ENCODE assay signal across 17 mouse cellular contexts in genomic region chr11:112953491-112953890, GRCm38 (mm10).
A peak's percentile ranks its signal among the peaks of the same experiment; 100 is the strongest.
DNase-seq lines count a peak whose midpoint lies in the region; ATAC-seq and TF ChIP-seq lines count a peak whose summit lies in the region.
"Had no signal": no experiment of that assay in that cellular context is flagged by ENCODE, and none has a peak within 500 bp of the region (broad histone marks: within the 10 kb centered on the region; RNA-seq: fewer than 3 reads in every experiment).

No protein-coding gene starts in this region.

- peaks cover 7% of the 10 kb centered on the region; the same call in 1 of the 2 replicates for H3K4me1 ChIP-seq in kidney, embryonic 15.5 days
- H3K4me1 ChIP-seq in midbrain, postnatal 0 days (ENCODE audit: insufficient read depth, low read length) = no peaks in the 10 kb centered on the region
- H3K4me1 ChIP-seq in midbrain, embryonic 16.5 days (ENCODE audit: control insufficient read depth, insufficient read depth, low read length) = no peaks in the 10 kb centered on the region
- no peaks in the 10 kb centered on the region for H3K4me1 ChIP-seq in intestine, embryonic 16.5 days (ENCODE audit: control insufficient read depth, insufficient read depth, low read length)

- no peaks in the 10 kb centered on the region for H3K36me3 ChIP-seq in kidney, embryonic 15.5 days
- no peaks in the 10 kb centered on the region for H3K36me3 ChIP-seq in midbrain, postnatal 0 days (ENCODE audit: insufficient read depth, low read length)
- H3K36me3 ChIP-seq in midbrain, embryonic 16.5 days (ENCODE audit: control insufficient read depth, insufficient read depth, low read length) = no peaks in the 10 kb centered on the region
- H3K36me3 ChIP-seq in intestine, embryonic 16.5 days (ENCODE audit: control insufficient read depth, insufficient read depth, low read length) = no peaks in the 10 kb centered on the region
- H3K36me3 ChIP-seq: heart, embryonic 12.5 days had no signal

- DNase-seq in cerebellum, postnatal 10 days = peak; percentile 42 to 66
- DNase-seq in cerebellum, adult 18-20 months = no peak
- DNase-seq in kidney, postnatal 4 days = peak; percentile 19 to 31
- peak; percentile 42 for DNase-seq in midbrain, postnatal 0 days (ENCODE audit: low spot score)
- DNase-seq: adrenal gland, adult 8-10 months; cerebellum, adult 9-10 months; heart, postnatal 36 days; kidney, adult 8-10 months; layer of hippocampus, postnatal 36 days; thymus, postnatal 25 days had no signal

- no peak overlapping the region for H3K9ac ChIP-seq in kidney, embryonic 15.5 days
- no peak overlapping the region for H3K9ac ChIP-seq in midbrain, postnatal 0 days (replicated peaks; ENCODE audit: low read length, poor library complexity, severe bottlenecking)
- no peak overlapping the region for H3K9ac ChIP-seq in midbrain, embryonic 16.5 days (ENCODE audit: low read depth, low read length)
- no peak overlapping the region for H3K9ac ChIP-seq in intestine, embryonic 16.5 days (ENCODE audit: low read depth, low read length)
- H3K9ac ChIP-seq: heart, embryonic 12.5 days; liver, embryonic 14.5 days had no signal

- H3K27ac ChIP-seq in kidney, embryonic 15.5 days = no peak overlapping the region
- no peak overlapping the region for H3K27ac ChIP-seq in midbrain, postnatal 0 days (ENCODE audit: low read depth, low read length)
- H3K27ac ChIP-seq in midbrain, embryonic 16.5 days (ENCODE audit: low read length) = no peak overlapping the region
- H3K27ac ChIP-seq in intestine, embryonic 16.5 days (ENCODE audit: low read length) = no peak overlapping the region
- H3K27ac ChIP-seq: liver, embryonic 14.5 days had no signal

- ATAC-seq in kidney, embryonic 15.5 days (replicated peaks; ENCODE audit: low FRiP score) = no peak
- no peak for ATAC-seq in midbrain, postnatal 0 days (ENCODE audit: low FRiP score)
- no peak for ATAC-seq in midbrain, embryonic 16.5 days
- ATAC-seq in intestine, embryonic 16.5 days = no peak
- ATAC-seq: forebrain, embryonic 16.5 days had no signal

- WGBS in kidney, embryonic 15.5 days = 32% methylated on average over 4 of the region's 4 CpGs
- WGBS in midbrain, postnatal 0 days = 45% methylated on average over 4 of the region's 4 CpGs
- 52% methylated on average over 4 of the region's 4 CpGs for WGBS in midbrain, embryonic 16.5 days
- 52% methylated on average over 4 of the region's 4 CpGs for WGBS in intestine, embryonic 16.5 days

- no peaks in the 10 kb centered on the region for H3K27me3 ChIP-seq in kidney, embryonic 15.5 days
- H3K27me3 ChIP-seq in midbrain, postnatal 0 days (ENCODE audit: insufficient read depth, low read length) = no peaks in the 10 kb centered on the region
- no peaks in the 10 kb centered on the region for H3K27me3 ChIP-seq in midbrain, embryonic 16.5 days (ENCODE audit: control insufficient read depth, insufficient read depth, low read depth, low read length)
- no peaks in the 10 kb centered on the region for H3K27me3 ChIP-seq in intestine, embryonic 16.5 days (replicated peaks; ENCODE audit: control insufficient read depth, insufficient read depth, low read length)
- H3K27me3 ChIP-seq: CH12.LX had no signal

- no peaks in the 10 kb centered on the region for H3K9me3 ChIP-seq in kidney, embryonic 15.5 days (replicated peaks)
- no peaks in the 10 kb centered on the region for H3K9me3 ChIP-seq in midbrain, postnatal 0 days (ENCODE audit: low read length)
- no peaks in the 10 kb centered on the region for H3K9me3 ChIP-seq in midbrain, embryonic 16.5 days (replicated peaks; ENCODE audit: control insufficient read depth, low read length, poor library complexity, severe bottlenecking)
- no peaks in the 10 kb centered on the region for H3K9me3 ChIP-seq in intestine, embryonic 16.5 days (ENCODE audit: control insufficient read depth, low read length)
- H3K9me3 ChIP-seq: heart, embryonic 12.5 days had no signal

- H3K4me3 ChIP-seq in kidney, embryonic 15.5 days (replicated peaks) = no peak overlapping the region
- H3K4me3 ChIP-seq in midbrain, postnatal 0 days (ENCODE audit: low read depth, low read length) = no peak overlapping the region
- no peak overlapping the region for H3K4me3 ChIP-seq in midbrain, embryonic 16.5 days (ENCODE audit: low read depth, low read length)
- no peak overlapping the region for H3K4me3 ChIP-seq in intestine, embryonic 16.5 days (ENCODE audit: low read length)
- H3K4me3 ChIP-seq: heart, embryonic 12.5 days had no signal

- H3K4me2 ChIP-seq in kidney, embryonic 15.5 days = no peak overlapping the region
- no peak overlapping the region for H3K4me2 ChIP-seq in midbrain, postnatal 0 days (ENCODE audit: low read depth, low read length, poor library complexity, severe bottlenecking)
- H3K4me2 ChIP-seq in midbrain, embryonic 16.5 days (ENCODE audit: low read length) = no peak overlapping the region
- H3K4me2 ChIP-seq in intestine, embryonic 16.5 days (ENCODE audit: low read depth, low read length) = no peak overlapping the region
- H3K4me2 ChIP-seq: heart, embryonic 12.5 days had no signal

- TF ChIP-seq CTCF in midbrain, postnatal 0 days (IDR thresholded peaks at IDR 0.05) = no peak

Comparison
In these comparisons a context has a peak if more than half of its experiments do, and no peak if none do; other contexts are left out.
1. DNase-seq: peak in cerebellum, postnatal 10 days (2 of 2), kidney, postnatal 4 days (2 of 2) and midbrain, postnatal 0 days (single experiment); none in cerebellum, adult 18-20 months (0 of 2).